Mouse (Mus musculus) liver, postnatal 0 days (tissue): ENCODE measurements around the gene Adgb.

Experiments used
- CTCF ChIP-seq: sonication (generic); IDR thresholded peaks from 2 replicates; pipeline ENCODE4 v1.5.1; 2016; ENCODE audit warnings: antibody characterized with exemption, low read depth
- EP300 ChIP-seq: IDR thresholded peaks from 2 replicates; pipeline ENCODE4 v1.6.1; 2016; ENCODE audit warnings: antibody characterized with exemption, low read depth, mild to moderate bottlenecking

DNA sequence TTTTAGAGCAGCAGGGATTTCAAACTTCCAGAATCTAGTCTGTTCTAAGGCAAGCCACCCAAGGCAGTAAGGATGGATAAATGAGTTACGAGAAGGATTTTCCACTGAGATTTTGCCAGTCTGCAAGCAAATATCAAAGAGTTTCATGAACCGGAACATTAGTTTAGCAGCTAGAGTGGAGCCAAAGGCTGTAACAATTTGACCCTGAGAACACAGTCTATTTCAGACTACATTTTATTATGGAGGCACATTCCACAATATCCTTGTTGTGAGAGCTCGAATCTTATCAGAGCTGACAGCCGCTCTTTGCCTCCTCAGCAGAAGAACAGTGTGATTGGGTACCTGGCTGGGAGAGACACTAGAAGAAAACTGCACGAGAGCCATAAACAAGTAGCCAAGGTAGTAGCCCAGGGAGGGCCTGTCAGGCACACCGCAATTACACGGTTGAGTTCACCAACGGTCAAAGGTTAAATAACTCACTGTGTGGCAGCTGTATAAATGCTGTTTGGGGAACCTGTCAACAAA lies 171.1 kb downstream of the Adgb start:
- TF ChIP-seq CTCF (no peak), EP300 (no peak)
